Mouse (Mus musculus): ENCODE measurements at regions not wholly inside any gene's neighbourhood (a gene's known extent, or its start where the extent isn't known, plus 50 kb on each side); places are given as distances from the start of the nearest gene placed in this dataset.
A peak's percentile ranks its signal among the peaks of the same experiment; 100 is the strongest.
"Not testable (repeated sequence)": the region's sequence is repeated elsewhere in the genome, so short reads cannot be mapped to it uniquely, and the experiment has no call there.

GRCm38 (mm10) chr5:100309807-100310165 lies 106.2 kb downstream of the Sec31a start:
- no peak for DNase-seq

GRCm38 (mm10) chr5:100309071-100309806 lies 106.8 kb downstream of the Sec31a start:
- no peak for DNase-seq

- DNase-seq = peak; percentile 16
Observed at GRCm38 (mm10) chr5:100304403-100304802, 111.6 kb downstream of the Sec31a start.

GRCm38 (mm10) chr5:100302068-100302775 lies 113.8 kb downstream of the Sec31a start:
- DNase-seq = no peak

- DNase-seq = no peak
Observed at GRCm38 (mm10) chr5:100299141-100299540, 116.9 kb downstream of the Sec31a start.

- DNase-seq = no peak
Observed at GRCm38 (mm10) chr5:100294189-100294588, 121.8 kb downstream of the Sec31a start.

- DNase-seq = no peak
Observed at GRCm38 (mm10) chr5:100280215-100280614, 120.6 kb upstream of the Tmem150c start.

GRCm38 (mm10) chr5:100279474-100279873 lies 119.9 kb upstream of the Tmem150c start:
- peak; percentile 34 for DNase-seq

GRCm38 (mm10) chr5:100274674-100275073 lies 115.1 kb upstream of the Tmem150c start:
- DNase-seq = no peak

GRCm38 (mm10) chr5:100271975-100272374 lies 112.4 kb upstream of the Tmem150c start:
- DNase-seq = not testable (repeated sequence)

GRCm38 (mm10) chr5:100270841-100271686 lies 111.5 kb upstream of the Tmem150c start:
- DNase-seq = no peak

GRCm38 (mm10) chr5:100268111-100268878 lies 108.7 kb upstream of the Tmem150c start:
- no peak for DNase-seq

- DNase-seq = peak; percentile 85
Observed at GRCm38 (mm10) chr5:100266671-100267510, 107.3 kb upstream of the Tmem150c start.

- DNase-seq = no peak
Observed at GRCm38 (mm10) chr5:100259803-100260693, 100.4 kb upstream of the Tmem150c start.

GRCm38 (mm10) chr5:100258952-100259710 lies 99.5 kb upstream of the Tmem150c start:
- no peak for DNase-seq

- no peak for DNase-seq
Observed at GRCm38 (mm10) chr5:100255276-100255675, 95.7 kb upstream of the Tmem150c start.

- no peak for DNase-seq
Observed at GRCm38 (mm10) chr5:100252036-100252435, 92.4 kb upstream of the Tmem150c start.

GRCm38 (mm10) chr5:100249757-100250156 lies 90.1 kb upstream of the Tmem150c start:
- DNase-seq = no peak

- no peak for DNase-seq
Observed at GRCm38 (mm10) chr5:100248611-100249010, 89.0 kb upstream of the Tmem150c start.

- no peak for DNase-seq
Observed at GRCm38 (mm10) chr5:100246709-100247108, 87.1 kb upstream of the Tmem150c start.

Measured in cerebellum, adult 8-10 months (tissue).